Mouse (Mus musculus): Measurements from ENCODE around the gene Cd101. TPM values are rescaled to one million over a fixed set of nuclear protein-coding genes. Genes with fewer than 3 reads are reported as not detected.

Cd101 gene
- total RNA-seq, 1 experiment, result 0.13 TPM

DNA sequence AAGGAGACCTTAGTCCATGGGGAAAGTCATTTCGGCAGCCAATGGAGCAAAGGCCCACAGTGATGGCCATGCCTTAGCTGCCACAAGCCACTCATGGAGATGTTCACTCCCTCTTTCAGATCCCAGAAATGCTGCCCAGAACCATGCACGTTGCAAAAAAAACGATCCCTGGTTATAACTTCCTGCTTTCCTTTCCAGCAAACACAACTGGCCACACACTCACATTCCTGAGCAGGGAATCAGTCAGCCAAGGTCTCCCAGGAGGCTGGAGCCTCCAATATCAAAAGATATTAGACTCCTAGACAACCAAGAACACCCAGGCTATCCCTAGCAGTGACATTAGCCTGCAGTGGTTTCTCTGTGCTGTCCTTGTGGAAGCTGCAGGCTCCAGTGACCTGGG is 46.5 kb upstream of the Cd101 start:
- Histone ChIP-seq H3K9me3 (ENCODE audit: control insufficient read depth, insufficient read depth, low read depth, low read length) (no peaks in the 10 kb centered on the region), H3K9ac (ENCODE audit: insufficient read depth, low read depth, low read length, poor library complexity, severe bottlenecking) (no peak overlapping the region), H3K4me1 (ENCODE audit: control insufficient read depth in 2 of 2, insufficient read depth in 2 of 2, low read length in 2 of 2, poor library complexity in 1 of 2) (peaks cover 13 to 21% of the 10 kb centered on the region in 2 experiments), H3K27ac (ENCODE audit: insufficient read depth, low read depth, low read length, poor library complexity, severe bottlenecking) (no peak overlapping the region), H3K36me3 (ENCODE audit: control insufficient read depth, insufficient read depth, low read length, poor library complexity, severe bottlenecking) (peaks cover 46% of the 10 kb centered on the region), H3K4me3 (ENCODE audit: insufficient read depth in 1 of 2, low read depth in 1 of 2, low read length in 2 of 2, poor library complexity in 1 of 2, severe bottlenecking in 1 of 2) (no peak overlapping the region)
- no peak for DNase-seq (ENCODE audit: low read depth, low spot score)
- TF ChIP-seq ZC3H11A (IDR thresholded peaks at IDR 0.05; ENCODE audit: borderline replicate concordance, low read depth, low read length), result no peak
- TF ChIP-seq ZNF384 (IDR thresholded peaks at IDR 0.05; ENCODE audit: low read depth, low read length), result no peak
- no peak for TF ChIP-seq CHD2 (IDR thresholded peaks at IDR 0.05; ENCODE audit: low read depth, low read length)
- TF ChIP-seq HCFC1 (IDR thresholded peaks at IDR 0.05; ENCODE audit: borderline replicate concordance, insufficient read depth, low read length), result no peak
- in situ Hi-C loops (cut with MboI; ENCODE audit: low sequenced_read_pairs in 2 of 2, unreplicated experiment in 2 of 2), result no loop called here

DNA sequence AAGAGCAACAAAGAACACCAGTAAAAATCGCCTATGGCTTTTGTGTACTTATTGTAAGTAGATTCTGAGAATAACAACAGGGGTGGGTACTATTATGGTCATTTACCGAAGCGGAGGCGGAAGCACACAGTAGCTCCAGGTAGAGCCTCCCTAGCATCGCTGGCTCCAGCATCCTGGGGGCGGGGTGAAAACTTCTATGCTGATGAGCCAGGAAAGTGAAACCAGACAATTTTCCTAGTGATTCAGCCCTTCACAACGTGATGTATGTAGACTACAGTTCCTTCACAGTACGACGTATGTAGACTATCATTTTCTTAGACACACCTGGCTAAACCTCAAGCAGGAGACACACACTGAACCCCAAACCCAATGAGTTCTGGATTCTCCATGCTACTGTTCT is 44.0 kb upstream of the Cd101 start:
- no peaks in the 10 kb centered on the region for H3K9me3 ChIP-seq (ENCODE audit: control insufficient read depth, insufficient read depth, low read depth, low read length)
- peaks cover 40% of the 10 kb centered on the region for H3K36me3 ChIP-seq (ENCODE audit: control insufficient read depth, insufficient read depth, low read length, poor library complexity, severe bottlenecking)
- in situ Hi-C loops (cut with MboI; ENCODE audit: low sequenced_read_pairs in 2 of 2, unreplicated experiment in 2 of 2), result no loop called here
- H3K27ac ChIP-seq (ENCODE audit: insufficient read depth, low read depth, low read length, poor library complexity, severe bottlenecking), result no peak overlapping the region
- no peak for DNase-seq (ENCODE audit: low read depth, low spot score)
- H3K4me3 ChIP-seq (ENCODE audit: insufficient read depth in 1 of 2, low read depth in 1 of 2, low read length in 2 of 2, poor library complexity in 1 of 2, severe bottlenecking in 1 of 2), result no peak overlapping the region
- H3K9ac ChIP-seq (ENCODE audit: insufficient read depth, low read depth, low read length, poor library complexity, severe bottlenecking), result no peak overlapping the region
- H3K4me1 ChIP-seq (ENCODE audit: control insufficient read depth in 2 of 2, insufficient read depth in 2 of 2, low read length in 2 of 2, poor library complexity in 1 of 2), result peaks cover 15 to 21% of the 10 kb centered on the region in 2 experiments
- no peak for TF ChIP-seq HCFC1 (IDR thresholded peaks at IDR 0.05; ENCODE audit: borderline replicate concordance, insufficient read depth, low read length)
- TF ChIP-seq ZC3H11A (IDR thresholded peaks at IDR 0.05; ENCODE audit: borderline replicate concordance, low read depth, low read length), result no peak
- TF ChIP-seq MAFK (IDR thresholded peaks at IDR 0.05; ENCODE audit: insufficient read depth, low read depth, low read length), result no peak
- TF ChIP-seq CHD2 (IDR thresholded peaks at IDR 0.05; ENCODE audit: low read depth, low read length), result no peak
- TF ChIP-seq ZNF384 (IDR thresholded peaks at IDR 0.05; ENCODE audit: low read depth, low read length), result no peak

DNA sequence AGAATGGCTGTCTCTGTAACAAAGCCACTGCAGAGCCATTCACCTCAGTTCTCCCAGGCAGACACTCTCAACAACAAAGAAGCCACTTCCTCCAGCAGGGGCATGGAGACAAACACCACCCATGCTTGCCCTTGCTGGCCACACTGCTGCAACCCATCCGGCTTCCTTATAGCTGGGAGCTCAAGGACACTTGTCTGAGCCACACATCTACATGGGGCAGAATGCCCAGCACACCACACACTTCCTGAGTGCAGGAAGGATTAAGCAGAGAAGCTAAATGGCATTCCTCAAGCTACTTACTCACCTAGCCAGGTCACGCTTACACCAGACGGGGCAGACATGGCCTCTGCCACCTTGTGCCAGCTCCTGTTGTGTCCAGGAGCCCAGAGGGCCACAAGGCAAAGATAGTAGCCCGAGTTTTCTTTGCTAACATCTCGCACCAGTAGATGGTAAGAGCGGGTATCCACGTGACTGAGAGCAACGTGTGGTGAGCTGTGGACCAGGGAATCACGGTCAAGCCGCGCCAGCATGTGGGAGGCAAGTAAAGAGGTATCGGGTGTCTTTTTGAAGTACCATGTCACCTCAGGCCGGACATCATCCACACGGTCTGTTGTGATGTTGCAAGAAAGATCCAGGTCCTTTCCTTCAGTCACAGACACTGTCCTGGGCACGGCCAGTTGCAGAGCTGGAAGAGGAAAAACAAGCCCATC is 43.3 kb upstream of the Cd101 start:
- H3K36me3 ChIP-seq (ENCODE audit: control insufficient read depth, insufficient read depth, low read length, poor library complexity, severe bottlenecking), result peaks cover 37% of the 10 kb centered on the region
- 0 out of 2 replicates have a peak overlapping the region, but pooled peaks have one; percentile 14 for H3K27ac ChIP-seq (ENCODE audit: insufficient read depth, low read depth, low read length, poor library complexity, severe bottlenecking)
- in situ Hi-C loops (cut with MboI; ENCODE audit: low sequenced_read_pairs in 2 of 2, unreplicated experiment in 2 of 2), result no loop called here
- no peak for DNase-seq (ENCODE audit: low read depth, low spot score)
- TF ChIP-seq MAFK (IDR thresholded peaks at IDR 0.05; ENCODE audit: insufficient read depth, low read depth, low read length), result no peak
- no peak for TF ChIP-seq ZC3H11A (IDR thresholded peaks at IDR 0.05; ENCODE audit: borderline replicate concordance, low read depth, low read length)
- TF ChIP-seq HCFC1 (IDR thresholded peaks at IDR 0.05; ENCODE audit: borderline replicate concordance, insufficient read depth, low read length), result no peak
- no peak for TF ChIP-seq CHD2 (IDR thresholded peaks at IDR 0.05; ENCODE audit: low read depth, low read length)
- TF ChIP-seq ZNF384 (IDR thresholded peaks at IDR 0.05; ENCODE audit: low read depth, low read length), result no peak
- no peaks in the 10 kb centered on the region for H3K9me3 ChIP-seq (ENCODE audit: control insufficient read depth, insufficient read depth, low read depth, low read length)
- H3K9ac ChIP-seq (ENCODE audit: insufficient read depth, low read depth, low read length, poor library complexity, severe bottlenecking), result no peak overlapping the region
- H3K4me1 ChIP-seq (ENCODE audit: control insufficient read depth in 2 of 2, insufficient read depth in 2 of 2, low read length in 2 of 2, poor library complexity in 1 of 2), result peaks cover 15 to 21% of the 10 kb centered on the region in 2 experiments
- no peak overlapping the region for H3K4me3 ChIP-seq (ENCODE audit: insufficient read depth in 1 of 2, low read depth in 1 of 2, low read length in 2 of 2, poor library complexity in 1 of 2, severe bottlenecking in 1 of 2)

DNA sequence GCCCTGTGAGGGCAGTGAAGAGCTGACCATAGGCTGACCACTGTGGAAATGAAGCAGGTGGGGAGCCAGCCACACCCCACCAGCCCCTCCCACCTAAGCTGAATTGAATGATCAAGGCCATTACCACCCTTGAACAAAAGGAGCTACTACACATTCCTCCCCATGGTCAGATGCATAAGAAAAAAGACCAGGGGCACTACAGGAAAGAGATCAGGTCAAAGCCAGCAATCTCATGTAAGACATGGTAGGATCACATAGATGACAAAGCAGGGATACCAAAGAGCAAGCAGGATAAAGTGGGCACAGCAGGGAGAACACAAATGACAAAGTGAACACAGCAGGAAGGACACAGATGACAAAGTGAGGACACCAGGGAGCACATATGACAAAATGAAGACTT is 42.2 kb upstream of the Cd101 start:
- in situ Hi-C loops (cut with MboI; ENCODE audit: low sequenced_read_pairs in 2 of 2, unreplicated experiment in 2 of 2), result no loop called here
- no peak for TF ChIP-seq CHD2 (IDR thresholded peaks at IDR 0.05; ENCODE audit: low read depth, low read length)
- TF ChIP-seq MAFK (IDR thresholded peaks at IDR 0.05; ENCODE audit: insufficient read depth, low read depth, low read length), result no peak
- no peak for TF ChIP-seq ZC3H11A (IDR thresholded peaks at IDR 0.05; ENCODE audit: borderline replicate concordance, low read depth, low read length)
- TF ChIP-seq HCFC1 (IDR thresholded peaks at IDR 0.05; ENCODE audit: borderline replicate concordance, insufficient read depth, low read length), result no peak
- no peak for TF ChIP-seq ZNF384 (IDR thresholded peaks at IDR 0.05; ENCODE audit: low read depth, low read length)
- Histone ChIP-seq H3K9ac (ENCODE audit: insufficient read depth, low read depth, low read length, poor library complexity, severe bottlenecking) (no peak overlapping the region), H3K9me3 (ENCODE audit: control insufficient read depth, insufficient read depth, low read depth, low read length) (no peaks in the 10 kb centered on the region), H3K36me3 (ENCODE audit: control insufficient read depth, insufficient read depth, low read length, poor library complexity, severe bottlenecking) (peaks cover 32% of the 10 kb centered on the region), H3K27ac (ENCODE audit: insufficient read depth, low read depth, low read length, poor library complexity, severe bottlenecking) (no peak overlapping the region), H3K4me1 (ENCODE audit: control insufficient read depth in 2 of 2, insufficient read depth in 2 of 2, low read length in 2 of 2, poor library complexity in 1 of 2) (peaks cover 15 to 21% of the 10 kb centered on the region in 2 experiments), H3K4me3 (ENCODE audit: insufficient read depth in 1 of 2, low read depth in 1 of 2, low read length in 2 of 2, poor library complexity in 1 of 2, severe bottlenecking in 1 of 2) (no peak overlapping the region)
- no peak for DNase-seq (ENCODE audit: low read depth, low spot score)

All from ES-E14 (cell line).